Mouse (Mus musculus): ENCODE measurements around the gene Gm21704.
"Not testable (repeated sequence)": the region's sequence is repeated elsewhere in the genome, so short reads cannot be mapped to it uniquely, and the experiment has no call there.

Gm21704 gene

DNA sequence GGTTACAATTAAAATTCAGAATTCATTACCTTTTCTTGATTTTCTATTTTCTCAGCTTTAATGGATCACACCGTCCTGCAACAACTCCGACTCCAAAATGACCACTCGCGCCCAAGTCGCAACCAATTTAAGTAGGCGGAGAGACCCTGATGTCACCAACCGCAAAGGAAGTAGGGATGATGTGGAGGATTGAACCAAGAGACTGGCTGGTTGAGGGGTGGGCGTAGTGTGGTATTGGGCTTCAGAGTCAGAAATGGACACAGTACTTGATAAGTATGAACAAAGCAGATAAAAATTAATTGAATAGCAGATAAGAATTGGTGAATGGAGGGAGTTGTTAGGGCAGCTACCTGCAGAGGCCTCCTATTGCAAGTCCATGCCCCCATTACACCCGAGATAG, at the start of gene Gm21704, which contains the start of gene Gm21708:
Gm21704 (minus strand) TSS at position 101 of the 400 bp plus-strand sequence.
Gm21708 (minus strand) TSS at position 101 of the 400 bp plus-strand sequence.
- DNase-seq (ENCODE audit: low spot score in 2 of 2) = not testable (repeated sequence)

GRCm38 (mm10) chrY:3345229-3345628, 64.7 kb downstream of the Gm21704 start, which contains the start of gene Gm21693:
Gene Gm21693, minus strand, starts transcription at chrY:3345329.
- not testable (repeated sequence) for DNase-seq (ENCODE audit: low spot score in 2 of 2)

DNA sequence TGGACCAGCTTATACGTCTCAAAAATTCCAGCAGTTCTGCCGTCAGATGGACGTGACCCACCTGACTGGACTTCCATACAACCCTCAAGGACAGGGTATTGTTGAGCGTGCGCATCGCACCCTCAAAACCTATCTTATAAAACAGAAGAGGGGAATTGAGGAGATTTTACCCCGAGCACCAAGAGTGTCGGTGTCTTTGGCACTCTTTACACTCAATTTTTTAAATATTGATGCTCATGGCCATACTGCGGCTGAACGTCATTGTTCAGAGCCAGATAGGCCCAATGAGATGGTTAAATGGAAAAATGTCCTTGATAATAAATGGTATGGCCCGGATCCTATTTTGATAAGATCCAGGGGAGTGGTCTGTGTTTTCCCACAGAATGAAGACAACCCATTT, 69.3 kb downstream of the Gm21704 start:
- DNase-seq (ENCODE audit: low spot score in 2 of 2) = not testable (repeated sequence)
